Mouse (Mus musculus) lung, postnatal 0 days (tissue): ENCODE results near the gene Tssk3.

Experiments
- CTCF ChIP-seq: IDR thresholded peaks from 2 replicates; pipeline ENCODE4 v1.5.1; 2016; ENCODE audit warnings: antibody characterized with exemption, mild to moderate bottlenecking
- EP300 ChIP-seq: IDR thresholded peaks from 2 replicates; pipeline ENCODE4 v1.6.1; 2016; ENCODE audit warnings: antibody characterized with exemption, mild to moderate bottlenecking, control low read depth

- TF ChIP-seq EP300 (no peak), CTCF (no peak)
Observed at GRCm38 (mm10) chr4:129447360-129447759, 43.5 kb downstream of the Tssk3 start.
